Mouse (Mus musculus) testis, postnatal 14 days (tissue): Measurements from ENCODE around the gene Ndufaf7.

Experiments
- DNase-seq: peaks from one replicate; pipeline ENCODE4 v3.0.0; 2021; ENCODE audit warnings: low spot score

The Ndufaf7 gene

GRCm38 (mm10) chr17:78964387-78964786 is 27.5 kb downstream of the Ndufaf7 start:
- DNase-seq: no peak

- no peak for DNase-seq
Measured at GRCm38 (mm10) chr17:78966092-78966883, 29.4 kb downstream of the Ndufaf7 start.

DNA sequence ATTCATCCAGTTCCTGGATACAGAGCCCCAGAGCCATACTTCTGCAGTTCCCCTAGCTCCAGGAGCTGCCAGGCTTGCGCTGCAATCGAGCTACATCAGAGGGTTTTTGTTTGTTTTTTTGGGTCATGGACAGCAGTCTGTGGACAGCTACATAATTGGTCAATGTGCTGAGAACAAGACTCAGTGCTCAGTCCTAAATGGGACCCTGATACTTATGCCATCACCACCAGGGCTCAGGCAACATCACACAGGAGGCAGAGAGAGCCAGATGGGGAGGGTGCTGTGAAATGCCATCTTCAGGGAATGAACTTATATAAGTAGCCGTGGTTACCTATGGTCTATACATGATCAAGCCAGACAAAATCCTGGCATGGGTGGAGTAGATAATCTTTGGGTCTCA is 31.6 kb downstream of the Ndufaf7 start:
- DNase-seq: no peak

DNA sequence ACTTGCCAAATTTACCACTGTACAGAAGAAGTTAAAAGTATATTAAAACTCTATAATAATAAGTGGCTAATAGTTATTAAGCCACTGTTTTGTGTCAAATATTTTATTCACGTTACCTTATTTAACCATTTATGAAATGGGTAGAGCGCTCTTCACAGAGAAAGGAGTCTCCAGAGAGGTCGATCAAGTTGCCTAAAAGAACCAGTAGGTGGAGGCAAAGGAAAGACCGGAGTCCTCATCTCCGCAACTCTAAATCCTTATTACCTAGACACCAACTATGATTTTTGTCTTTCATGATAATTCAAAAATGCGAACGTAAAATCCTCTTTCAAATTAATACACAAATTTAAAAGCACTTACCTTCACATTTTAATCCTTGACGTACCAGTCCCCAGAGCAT is 46.2 kb downstream of the Ndufaf7 start:
- no peak for DNase-seq

- no peak for DNase-seq
Measured at GRCm38 (mm10) chr17:78983736-78984135, 46.8 kb downstream of the Ndufaf7 start.

- no peak for DNase-seq
Measured at GRCm38 (mm10) chr17:78989015-78989414, 52.1 kb downstream of the Ndufaf7 start.

DNA sequence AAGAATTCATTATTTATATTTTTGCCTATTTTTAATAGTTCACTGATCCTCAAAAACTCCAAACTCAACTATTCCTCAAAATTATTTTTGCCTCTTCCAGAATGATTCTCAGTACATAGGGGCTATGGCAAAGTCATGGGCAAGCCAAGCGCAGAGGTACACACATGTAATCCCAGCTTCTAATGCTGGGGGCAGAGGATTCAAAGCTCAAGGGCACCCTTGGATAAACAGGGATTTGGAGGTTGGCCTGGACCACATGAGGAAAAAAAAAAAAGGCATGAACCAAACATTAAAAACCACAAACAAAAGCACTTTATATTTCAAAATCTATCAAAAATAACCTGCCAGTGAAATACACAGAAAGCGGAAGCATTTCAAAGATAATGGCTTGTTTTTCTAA is 54.6 kb downstream of the Ndufaf7 start:
- no peak for DNase-seq

GRCm38 (mm10) chr17:78992303-78993027 is 55.5 kb downstream of the Ndufaf7 start:
- DNase-seq: no peak

- no peak for DNase-seq
Measured at GRCm38 (mm10) chr17:78993670-78994069, 56.7 kb downstream of the Ndufaf7 start.

GRCm38 (mm10) chr17:78994382-78994781 is 57.4 kb downstream of the Ndufaf7 start:
- no peak for DNase-seq

DNA sequence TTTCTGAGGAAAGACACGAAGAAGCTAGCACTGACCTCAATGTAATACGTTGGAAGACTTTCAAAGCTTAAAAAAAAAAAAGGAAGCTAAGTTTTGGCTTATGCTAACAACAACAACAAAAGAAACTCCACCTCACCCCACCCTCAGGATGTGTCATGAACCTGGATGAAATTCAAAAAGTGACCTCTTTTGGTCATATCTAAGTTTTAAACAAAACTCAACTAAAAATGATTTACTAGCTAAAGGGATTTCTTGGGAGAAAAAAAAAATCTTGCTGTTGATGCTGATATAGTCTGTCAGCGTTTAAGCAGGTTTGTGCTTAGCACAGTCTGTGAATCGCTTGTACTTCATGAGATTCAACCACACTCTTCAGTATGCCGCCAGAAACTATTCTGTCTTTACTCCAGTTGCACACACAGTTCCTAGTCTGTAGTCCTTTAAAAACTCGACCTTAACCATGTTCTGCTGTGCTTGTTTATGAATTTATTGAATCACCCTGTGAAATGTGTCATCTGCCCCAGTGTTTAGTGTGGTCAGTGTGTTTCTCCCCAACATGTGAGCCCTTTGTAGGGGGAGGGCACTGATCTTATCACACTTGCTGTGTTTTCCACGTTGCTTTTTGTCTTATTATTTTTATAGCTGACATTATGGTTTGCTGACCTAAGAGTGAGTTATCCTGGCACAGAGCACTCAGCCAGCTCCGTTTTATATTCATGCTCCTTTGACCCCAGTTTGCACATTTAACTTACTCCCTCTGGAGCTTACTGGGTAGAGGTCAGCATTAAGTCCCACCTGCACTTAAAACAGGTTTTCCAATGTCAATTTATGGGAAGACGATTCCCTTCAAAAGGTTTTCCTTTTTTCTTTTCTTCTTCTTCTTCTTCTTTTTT is 58.2 kb downstream of the Ndufaf7 start:
- no peak for DNase-seq
